Mouse (Mus musculus): ENCODE results near the gene Cdc123. TPM values are rescaled to one million over a fixed set of nuclear protein-coding genes. Genes with fewer than 3 reads are reported as not detected.

Gene Cdc123
- total RNA-seq (2015) (91.2 and 110 TPM in 2 replicates), total RNA-seq (2017) (80.7 and 85.0 TPM in 2 replicates)

GRCm38 (mm10) chr2:5844873-5845631 is at the start of gene Cdc123, which contains the start of gene Nudt5:
Cdc123 (minus strand) TSS chr2:5845164.
Nudt5 (plus strand) TSS chr2:5845019.
- peak; percentile 99 for ATAC-seq (ENCODE audit: poor library complexity, severe bottlenecking)

GRCm38 (mm10) chr2:5894296-5894695 is 49.3 kb upstream of the Cdc123 start:
- ATAC-seq (ENCODE audit: poor library complexity, severe bottlenecking) = no peak

GRCm38 (mm10) chr2:5889412-5889811 is 44.4 kb upstream of the Cdc123 start:
- no peak for ATAC-seq (ENCODE audit: poor library complexity, severe bottlenecking)

GRCm38 (mm10) chr2:5888865-5889264 is 43.9 kb upstream of the Cdc123 start:
- ATAC-seq (ENCODE audit: poor library complexity, severe bottlenecking) = no peak

GRCm38 (mm10) chr2:5877446-5877845 is 32.5 kb upstream of the Cdc123 start:
- no peak for ATAC-seq (ENCODE audit: poor library complexity, severe bottlenecking)

GRCm38 (mm10) chr2:5869746-5870145 is 24.8 kb upstream of the Cdc123 start:
- no peak for ATAC-seq (ENCODE audit: poor library complexity, severe bottlenecking)

GRCm38 (mm10) chr2:5867681-5868080 is 22.7 kb upstream of the Cdc123 start:
- no peak for ATAC-seq (ENCODE audit: poor library complexity, severe bottlenecking)

- ATAC-seq (ENCODE audit: poor library complexity, severe bottlenecking) = no peak
Measured at GRCm38 (mm10) chr2:5862834-5863233, 17.9 kb upstream of the Cdc123 start, which contains the start of gene Gm13199. Gm13199 (minus strand) TSS chr2:5862934.

- no peak for ATAC-seq (ENCODE audit: poor library complexity, severe bottlenecking)
Measured at GRCm38 (mm10) chr2:5851866-5852265, 6.9 kb upstream of the Cdc123 start.

- no peak for ATAC-seq (ENCODE audit: poor library complexity, severe bottlenecking)
Measured at GRCm38 (mm10) chr2:5851116-5851515, 6.2 kb upstream of the Cdc123 start.

- ATAC-seq (ENCODE audit: poor library complexity, severe bottlenecking) = no peak
Measured at GRCm38 (mm10) chr2:5845826-5846225, 862 bp upstream of the Cdc123 start.

- ATAC-seq (ENCODE audit: poor library complexity, severe bottlenecking) = no peak
Measured at GRCm38 (mm10) chr2:5844181-5844872, 637 bp downstream of the Cdc123 start.

GRCm38 (mm10) chr2:5840815-5841214 is 4.1 kb downstream of the Cdc123 start:
- no peak for ATAC-seq (ENCODE audit: poor library complexity, severe bottlenecking)

- ATAC-seq (ENCODE audit: poor library complexity, severe bottlenecking) = no peak
Measured at GRCm38 (mm10) chr2:5825265-5825913, 19.6 kb downstream of the Cdc123 start.

- ATAC-seq (ENCODE audit: poor library complexity, severe bottlenecking) = peak; percentile 91
Measured at GRCm38 (mm10) chr2:5824685-5825084, 20.3 kb downstream of the Cdc123 start.

GRCm38 (mm10) chr2:5824213-5824612 is 20.8 kb downstream of the Cdc123 start:
- ATAC-seq (ENCODE audit: poor library complexity, severe bottlenecking) = peak; percentile 56; the same call in 1 of the 2 replicates

GRCm38 (mm10) chr2:5822449-5822848 is 22.5 kb downstream of the Cdc123 start:
- ATAC-seq (ENCODE audit: poor library complexity, severe bottlenecking) = no peak

- no peak for ATAC-seq (ENCODE audit: poor library complexity, severe bottlenecking)
Measured at GRCm38 (mm10) chr2:5821264-5821663, 23.7 kb downstream of the Cdc123 start.

- peak; percentile 76 for ATAC-seq (ENCODE audit: poor library complexity, severe bottlenecking)
Measured at GRCm38 (mm10) chr2:5811235-5811782, 33.7 kb downstream of the Cdc123 start.

- no peak for ATAC-seq (ENCODE audit: poor library complexity, severe bottlenecking)
Measured at GRCm38 (mm10) chr2:5810036-5810718, 34.8 kb downstream of the Cdc123 start.

All from megakaryocyte, adult 5-6 weeks (primary cell).